Mouse (Mus musculus) 416B (cell line): ENCODE measurements at regions not wholly inside any gene's neighbourhood (a gene's known extent, or its start where the extent isn't known, plus 50 kb on each side); places are given as distances from the start of the nearest gene placed in this dataset.

ENCODE experiments used
- DNase-seq: peaks from one replicate; pipeline ENCODE4 v3.0.0; 2011; ENCODE audit warnings: low read depth

DNA sequence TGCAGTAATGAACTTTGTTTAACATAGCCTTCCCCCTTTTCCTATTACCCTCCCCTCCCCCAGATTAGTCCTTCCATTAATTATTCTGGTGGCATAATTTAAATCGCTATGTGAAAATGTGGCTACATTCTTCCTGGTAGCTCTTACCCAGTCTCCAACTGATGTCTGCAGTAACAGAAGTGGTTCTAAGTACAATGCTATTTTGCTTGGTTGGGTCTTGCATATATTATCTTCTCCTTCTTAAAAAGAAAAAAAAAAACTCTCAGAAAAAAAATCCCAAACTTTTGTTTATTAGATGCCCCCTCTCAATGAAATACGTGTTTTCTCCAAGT, 223.7 kb downstream of the Usp25 start:
- DNase-seq: no peak

DNA sequence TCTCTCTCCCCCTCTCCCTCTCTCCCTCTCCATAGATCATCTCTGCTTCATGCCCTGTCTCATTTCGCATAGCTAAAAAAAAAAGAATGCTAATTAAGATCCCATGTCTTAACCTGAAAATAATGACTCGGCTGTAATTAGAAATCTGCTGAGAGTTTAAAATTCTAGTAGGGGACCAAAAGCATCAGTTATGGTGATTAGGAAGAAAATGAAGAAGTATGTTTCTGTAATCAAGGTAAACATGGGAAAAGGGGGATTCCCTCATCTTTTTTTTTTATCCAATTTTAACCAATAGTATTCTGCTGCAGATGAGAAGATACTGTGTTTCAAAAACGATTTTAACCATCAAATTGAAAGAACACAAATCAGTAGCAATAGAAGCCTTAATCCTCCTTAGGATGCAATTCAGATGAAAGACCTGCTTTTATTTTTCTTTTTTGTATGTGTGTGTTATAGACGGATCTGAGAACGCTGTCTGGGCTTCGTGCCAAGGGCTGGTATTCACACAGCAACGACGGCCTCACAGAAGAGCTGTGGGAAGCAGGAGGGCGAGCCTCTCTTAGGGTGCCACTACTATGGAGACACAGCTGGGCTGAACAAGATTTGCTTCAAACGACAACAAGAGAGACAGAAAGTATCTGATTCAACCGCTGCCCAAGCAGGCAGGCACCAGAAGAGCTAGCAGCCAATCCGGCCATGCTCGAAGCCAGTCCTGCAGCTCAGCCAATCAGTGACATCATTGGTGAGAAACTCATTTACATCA, 223.2 kb downstream of the Usp25 start:
- DNase-seq: no peak

DNA sequence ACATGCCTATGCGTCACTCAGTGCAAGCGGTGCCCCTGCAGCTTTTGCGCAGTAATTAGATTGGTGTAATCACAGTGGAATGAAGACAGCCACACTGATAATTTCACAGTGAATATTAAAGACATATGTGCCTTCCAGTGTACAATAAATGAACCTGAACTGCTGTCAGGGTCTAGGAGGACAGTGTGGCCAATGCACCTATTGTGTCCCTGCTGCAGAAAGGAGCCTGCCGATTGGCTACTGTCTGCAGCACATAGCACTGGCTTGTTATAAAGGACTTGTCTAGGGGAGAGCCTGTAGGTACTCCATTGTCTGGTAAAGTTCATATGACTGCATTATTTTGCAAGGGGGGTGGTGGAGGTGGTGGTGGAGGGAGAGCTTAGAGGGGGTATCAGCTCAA, 222.5 kb downstream of the Usp25 start:
- DNase-seq: no peak

DNA sequence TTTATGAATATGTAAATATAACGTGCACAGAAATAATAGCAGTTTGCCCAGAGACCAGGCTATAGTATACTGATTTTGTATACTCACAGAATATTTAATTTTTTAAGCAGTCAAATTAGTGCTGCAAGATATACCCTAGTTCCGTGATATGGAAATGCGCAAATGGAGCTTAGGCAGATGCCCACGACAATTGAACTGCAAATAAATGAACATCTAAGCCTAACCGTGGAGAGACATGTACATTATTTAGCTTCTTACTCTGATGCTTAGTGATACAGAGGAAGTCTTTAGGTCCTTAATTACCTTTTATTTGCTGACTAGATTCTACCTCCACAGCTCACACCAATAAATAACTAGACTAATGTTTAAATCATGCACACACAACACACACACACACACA, 221.9 kb downstream of the Usp25 start:
- DNase-seq: no peak
